Mouse (Mus musculus): ENCODE data around the gene Nos1.

Gene Nos1

GRCm38 (mm10) chr5:117967659-117968069 is 186.8 kb downstream of the Nos1 start:
- no peak for DNase-seq

- no peak for DNase-seq
These were observed 189.0 kb downstream of the Nos1 start for GRCm38 (mm10) chr5:117969681-117970427.

DNA sequence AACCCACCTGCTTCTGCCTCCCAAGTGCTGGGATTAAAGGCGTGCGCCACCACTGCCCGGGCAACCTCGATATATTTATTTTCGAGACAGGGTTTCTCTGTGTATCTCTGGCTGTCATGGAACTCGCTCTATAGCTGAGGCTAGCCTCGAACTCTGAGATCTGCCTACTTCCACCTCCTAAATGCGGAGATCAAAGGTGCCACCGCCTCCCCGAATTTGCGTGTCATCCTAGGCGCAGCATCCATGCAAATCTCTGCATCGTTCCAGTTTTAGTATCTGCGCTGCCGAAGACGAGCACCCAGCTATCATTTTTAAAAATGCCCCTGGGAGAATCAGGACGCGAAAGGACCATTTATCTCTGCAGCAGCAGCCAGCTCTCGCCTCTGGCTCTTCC is 195.4 kb downstream of the Nos1 start:
- DNase-seq, result no peak

DNA sequence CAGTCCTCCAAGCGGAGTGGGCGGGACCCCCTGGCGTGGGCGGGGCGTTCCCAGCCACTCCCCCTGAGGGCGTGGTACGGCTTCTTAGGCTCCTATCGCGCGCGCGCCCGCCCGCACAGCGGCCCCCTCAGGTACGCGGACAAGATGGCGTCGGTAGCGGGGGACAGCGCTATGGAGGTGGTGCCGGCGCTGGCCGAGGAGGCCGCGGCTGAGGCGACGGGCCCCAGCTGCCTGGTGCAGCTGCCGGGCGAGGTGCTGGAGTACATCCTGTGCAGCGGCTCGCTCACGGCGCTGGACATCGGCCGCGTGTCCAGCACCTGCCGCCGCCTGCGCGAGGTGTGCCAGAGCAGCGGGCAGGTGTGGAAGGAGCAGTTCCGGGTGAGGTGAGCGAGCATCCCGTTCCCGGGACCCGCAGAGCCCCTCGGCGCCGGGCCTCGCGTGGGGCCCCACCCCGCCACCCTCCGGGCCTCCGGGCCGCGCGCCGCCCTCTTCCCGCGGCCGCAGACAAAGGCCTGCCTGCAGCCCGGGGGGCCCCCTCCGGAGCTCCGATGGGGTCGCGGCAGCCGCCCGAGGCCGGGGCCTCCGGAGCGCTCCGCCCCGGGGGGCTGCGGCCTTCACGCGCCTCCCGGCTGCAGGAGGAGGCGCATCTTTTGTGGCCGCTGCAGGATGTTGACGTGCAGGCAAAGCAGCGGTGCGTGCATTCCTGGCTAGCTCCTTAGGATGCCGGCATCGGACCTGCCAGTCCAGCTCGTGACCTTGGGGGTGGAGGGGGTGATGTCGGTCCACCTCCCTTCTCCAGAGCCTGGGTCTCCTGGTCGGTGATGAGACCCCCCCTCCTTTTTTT is 196.0 kb downstream of the Nos1 start, which contains the start of gene Fbxo21:
Fbxo21 (plus strand) TSS at position 74 of the 844 bp plus-strand sequence.
- peak; percentile 97 for DNase-seq

DNA sequence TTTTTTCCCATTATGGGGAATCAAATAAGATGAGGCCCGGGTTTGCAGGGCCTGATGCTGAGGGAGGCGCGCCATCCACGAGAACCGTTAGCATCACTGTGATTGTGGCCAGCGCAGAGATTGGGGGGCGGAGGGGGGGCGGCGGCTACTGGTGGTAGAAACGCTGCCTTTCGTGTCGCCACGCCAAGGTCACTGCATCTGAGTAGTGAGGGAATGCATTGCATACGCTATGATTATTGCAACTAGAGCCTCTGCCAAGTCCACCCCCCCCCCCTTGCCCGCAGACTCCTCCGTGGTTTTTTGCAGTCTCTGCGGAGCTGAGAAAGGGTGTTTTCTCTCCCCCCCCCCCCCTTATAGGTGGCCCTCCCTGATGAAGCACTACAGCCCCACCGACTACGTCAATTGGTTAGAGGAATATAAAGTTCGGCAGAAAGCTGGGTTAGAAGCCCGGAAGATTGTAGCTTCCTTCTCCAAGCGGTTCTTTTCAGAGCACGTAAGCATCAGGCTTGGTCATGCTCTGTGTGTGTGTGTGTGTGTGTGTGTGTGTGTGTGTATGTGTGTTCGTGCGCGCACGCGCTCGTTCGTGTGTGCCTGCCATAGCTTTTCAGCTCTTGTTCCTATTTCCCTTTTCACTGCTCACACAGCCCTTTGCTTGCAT is 196.8 kb downstream of the Nos1 start:
- peak; percentile 56 for DNase-seq

DNA sequence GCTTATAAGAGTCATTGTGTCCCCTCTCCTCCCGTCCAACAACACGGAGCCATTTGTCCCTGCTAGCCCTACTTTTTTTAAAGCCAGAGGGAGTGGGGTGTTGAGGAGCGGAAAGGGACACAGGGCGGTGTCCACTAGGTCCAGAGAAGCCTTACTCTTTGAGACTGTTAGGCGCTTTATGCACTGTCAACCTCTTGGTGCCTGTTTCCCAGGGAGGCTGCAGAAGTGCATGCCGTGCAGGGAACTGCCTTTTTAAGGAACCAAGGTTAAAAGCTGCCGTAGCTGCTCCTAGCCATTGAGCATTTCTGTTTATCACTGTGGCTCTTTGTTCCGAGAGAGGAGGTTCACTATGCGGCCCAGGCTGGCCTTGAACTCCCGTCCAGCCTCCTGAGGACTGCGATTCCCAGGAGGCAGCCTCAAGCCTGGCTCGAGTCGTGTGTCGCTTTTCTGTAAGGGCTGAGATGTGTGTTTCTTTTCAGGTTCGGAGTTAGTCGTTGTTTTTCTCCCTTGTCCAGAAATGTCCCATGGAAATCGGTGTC is 197.4 kb downstream of the Nos1 start:
- DNase-seq, result no peak

- no peak for DNase-seq
These were observed 198.2 kb downstream of the Nos1 start for GRCm38 (mm10) chr5:117979082-117979481.

DNA sequence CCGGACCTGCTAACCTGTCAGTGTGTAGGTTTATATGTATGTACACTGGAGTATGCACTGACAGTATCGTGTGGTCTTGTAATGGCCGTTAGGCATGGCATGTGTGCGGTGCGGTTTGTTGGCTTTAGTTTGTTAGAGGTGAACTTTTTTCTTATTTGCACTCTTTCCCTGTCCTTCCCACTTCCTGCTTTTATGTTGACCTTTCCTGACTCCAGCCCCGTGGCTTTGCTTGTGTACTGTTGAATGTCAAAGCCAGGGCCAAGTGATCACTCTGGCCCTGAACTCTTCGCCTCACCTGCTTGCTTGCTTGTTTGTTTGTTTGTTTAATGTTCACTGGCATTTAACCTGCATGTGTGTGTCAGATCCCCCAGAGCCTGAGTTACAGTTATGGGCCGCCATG is 200.1 kb downstream of the Nos1 start:
- DNase-seq, result no peak

GRCm38 (mm10) chr5:117981943-117982342 is 201.1 kb downstream of the Nos1 start:
- DNase-seq, result no peak

DNA sequence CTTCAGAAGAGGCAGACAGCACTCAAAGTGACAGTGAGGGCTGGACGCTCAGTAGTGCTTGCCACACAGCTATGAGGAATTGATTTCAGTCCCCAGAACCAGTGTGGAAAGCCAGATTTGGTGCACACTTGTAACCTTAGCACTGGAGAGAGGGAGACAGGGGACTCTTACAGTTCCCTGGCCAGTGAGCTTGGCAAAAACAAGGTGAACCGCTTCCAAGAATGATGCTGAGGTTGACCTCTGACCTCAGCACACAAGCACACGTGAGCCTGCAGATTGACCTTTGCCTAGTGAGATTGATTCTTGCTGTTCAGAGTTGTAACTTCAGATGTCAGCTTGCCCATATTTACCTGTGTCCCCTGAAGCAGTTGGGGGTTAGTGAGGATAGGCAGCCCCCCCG is 205.5 kb downstream of the Nos1 start:
- DNase-seq, result no peak

DNA sequence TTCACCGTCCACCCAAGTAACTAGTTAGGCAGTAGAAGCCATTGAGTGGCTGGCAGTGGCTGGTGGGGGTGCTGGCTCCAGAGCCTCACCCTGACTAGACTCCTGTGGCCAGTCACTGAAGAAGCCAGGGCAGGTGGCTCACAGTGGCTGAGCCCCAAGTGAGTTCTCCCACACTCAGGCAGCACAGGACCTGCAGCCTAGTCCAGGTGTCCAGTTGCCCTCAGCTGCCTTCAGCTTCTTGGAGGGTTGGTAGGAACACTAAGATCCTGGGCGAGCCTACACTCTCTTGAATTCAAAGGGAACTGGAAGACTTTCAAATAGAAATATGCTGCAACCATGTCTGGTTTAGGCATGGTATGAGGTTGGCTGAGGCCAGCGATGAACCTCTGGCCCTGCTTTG is 207.1 kb downstream of the Nos1 start:
- DNase-seq, result no peak

GRCm38 (mm10) chr5:117988367-117988766 is 207.5 kb downstream of the Nos1 start:
- DNase-seq, result no peak

- no peak for DNase-seq
These were observed 208.9 kb downstream of the Nos1 start for GRCm38 (mm10) chr5:117989773-117990172.

- DNase-seq, result no peak
These were observed 210.1 kb downstream of the Nos1 start for GRCm38 (mm10) chr5:117990957-117991356.

- no peak for DNase-seq
These were observed 212.7 kb downstream of the Nos1 start for GRCm38 (mm10) chr5:117993550-117993949.

- no peak for DNase-seq
These were observed 214.6 kb downstream of the Nos1 start for GRCm38 (mm10) chr5:117995372-117995901.

DNA sequence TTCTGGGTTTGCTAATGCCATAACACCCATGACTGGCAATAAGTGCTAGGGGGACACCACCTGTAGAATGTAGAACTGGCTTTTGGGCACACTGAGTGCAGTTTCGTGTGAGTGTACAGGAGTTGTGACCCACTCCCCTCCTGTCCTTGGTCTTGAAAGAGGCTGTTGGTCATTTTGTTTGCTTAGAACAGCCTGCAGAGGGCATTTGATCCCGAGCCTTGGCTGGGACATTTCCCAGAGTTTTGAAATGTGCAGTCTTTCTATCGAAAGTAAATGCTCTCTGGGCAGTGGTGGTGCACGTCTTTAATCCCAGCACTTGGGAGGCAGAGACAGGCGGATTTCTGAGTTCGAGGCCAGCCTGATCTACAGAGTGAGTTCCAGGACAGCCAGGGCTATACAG is 215.1 kb downstream of the Nos1 start:
- DNase-seq, result no peak

DNA sequence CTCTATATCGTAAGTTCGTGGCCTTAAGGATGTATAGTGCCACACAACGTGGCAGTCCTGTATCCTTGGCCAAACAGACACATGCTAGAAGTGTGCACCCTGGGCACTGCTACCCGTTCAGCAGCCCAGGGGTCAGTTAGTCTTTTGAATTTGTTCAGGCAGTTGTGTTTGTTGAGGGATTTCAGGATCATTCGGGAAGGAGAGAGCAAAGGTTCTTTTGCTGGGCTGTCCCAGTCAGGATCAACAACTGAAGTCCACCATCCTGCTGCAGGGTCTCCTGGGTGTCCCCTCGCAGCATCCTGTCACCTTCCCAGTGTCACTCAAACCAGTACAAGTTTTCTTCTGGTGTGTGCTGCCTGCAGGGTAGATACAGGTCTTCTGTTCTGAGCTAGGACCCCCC is 215.7 kb downstream of the Nos1 start:
- DNase-seq, result no peak

DNA sequence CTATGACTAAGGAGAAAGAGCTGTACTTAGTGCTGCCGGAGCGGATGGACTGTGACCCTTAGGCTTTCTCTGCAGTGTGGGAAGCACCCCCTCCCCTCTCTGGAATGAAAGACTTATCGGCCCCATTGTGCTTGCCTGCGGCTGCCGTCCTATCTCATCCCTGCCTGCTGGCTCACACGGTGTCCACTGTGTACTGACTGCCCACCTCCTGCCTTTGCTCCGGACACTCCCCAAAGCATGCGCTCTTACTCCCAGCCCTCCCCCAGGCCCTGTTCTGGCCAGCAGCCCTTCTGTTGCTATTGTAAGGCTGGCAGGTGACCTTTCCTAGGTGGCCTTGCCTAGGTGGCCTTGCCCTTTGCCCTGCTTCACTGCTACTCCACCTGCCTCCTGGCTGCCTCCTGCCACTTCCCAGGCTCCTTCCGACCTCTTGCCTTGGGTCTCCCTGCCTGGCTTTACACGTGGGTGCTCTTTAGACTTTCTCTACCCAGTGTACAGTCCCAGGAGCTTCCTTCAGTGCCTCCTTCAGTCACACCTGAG is 216.7 kb downstream of the Nos1 start:
- no peak for DNase-seq

DNA sequence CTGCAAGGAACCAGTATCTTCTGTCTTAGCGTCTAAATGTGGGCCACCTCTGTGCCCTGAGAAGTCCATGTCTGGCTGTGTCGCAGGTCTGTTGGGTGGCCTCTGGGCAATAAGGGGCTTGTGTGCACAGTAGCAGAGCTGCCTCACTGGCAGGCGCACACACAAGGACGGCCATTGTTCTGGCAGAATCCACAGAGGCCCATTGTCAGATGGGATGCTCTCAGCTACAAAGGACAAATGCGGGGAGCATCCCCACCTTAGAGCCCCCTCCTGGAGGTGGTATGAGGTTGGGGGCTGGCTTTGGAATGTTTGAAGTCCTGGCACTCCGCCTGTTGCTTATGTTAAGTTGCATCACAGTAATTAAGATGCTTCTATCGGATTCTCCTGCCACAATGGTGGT is 218.2 kb downstream of the Nos1 start:
- peak; percentile 93 for DNase-seq

DNA sequence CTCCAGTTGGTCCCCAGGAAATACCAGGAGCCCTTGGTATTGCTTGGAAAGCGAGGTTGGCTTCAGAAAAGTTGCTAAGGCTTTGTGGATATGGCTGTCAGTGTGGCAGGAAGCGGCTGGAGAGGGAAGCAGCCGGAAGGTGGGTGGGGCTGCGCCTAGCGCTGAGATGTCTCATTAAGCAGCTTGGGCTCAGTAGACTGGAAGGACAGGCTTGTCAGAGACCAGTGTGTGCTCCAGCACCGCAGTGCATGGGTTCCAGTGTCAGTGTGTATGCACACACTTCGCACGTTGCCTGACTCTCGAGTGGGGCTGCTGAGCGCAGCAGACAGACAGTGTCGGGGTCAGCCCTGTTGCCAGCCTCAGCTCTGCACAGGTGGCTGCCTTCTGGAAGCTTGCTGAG is 218.8 kb downstream of the Nos1 start:
- DNase-seq, result peak; percentile 84

DNA sequence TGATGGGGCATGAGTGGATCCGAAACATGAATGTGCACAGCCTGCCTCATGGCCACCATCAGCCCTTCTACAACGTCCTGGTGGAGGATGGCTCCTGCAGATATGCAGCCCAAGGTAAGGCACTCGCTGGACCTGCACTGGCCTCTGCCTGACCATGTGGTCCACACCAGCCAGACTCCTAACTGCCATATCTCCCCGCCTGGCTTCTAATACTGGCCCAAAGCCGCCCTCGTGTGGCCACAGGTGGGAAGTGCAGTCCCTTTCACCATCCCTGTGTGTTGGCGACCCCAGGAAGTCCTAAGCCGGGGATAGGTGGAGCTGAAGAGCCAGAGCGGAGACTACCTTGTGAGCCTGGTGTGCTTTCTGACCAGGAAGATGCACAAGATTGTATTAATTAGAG is 221.2 kb downstream of the Nos1 start:
- peak; percentile 87 for DNase-seq

DNA sequence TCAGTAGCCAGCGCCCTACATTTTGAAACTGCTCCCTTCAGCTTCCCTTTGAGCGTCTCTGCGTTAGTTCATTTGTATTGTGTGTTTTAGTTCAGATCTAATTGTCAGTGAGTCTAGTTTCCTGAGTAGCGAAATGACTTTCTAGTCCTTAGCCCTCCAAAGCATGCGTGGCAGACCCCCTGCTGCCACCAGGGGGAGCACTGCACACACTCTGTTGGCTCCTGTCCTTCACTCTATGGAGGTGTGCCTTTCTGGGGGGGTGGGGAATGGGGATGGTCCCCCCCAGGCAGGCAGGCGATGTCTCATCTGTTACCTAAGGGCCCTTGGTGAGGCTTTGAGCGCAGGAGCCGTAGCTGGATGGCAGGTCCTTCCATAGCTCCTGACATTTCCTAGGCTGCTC is 223.8 kb downstream of the Nos1 start:
- DNase-seq, result peak; percentile 62
